Mouse (Mus musculus) C2C12 (cell line): ENCODE data around the gene Nme7. TPM values are rescaled to one million over a fixed set of nuclear protein-coding genes. Genes with fewer than 3 reads are reported as not detected.

Experiments
- H3K27me3 ChIP-seq: one replicate; pipeline ENCODE4 v1.6.1; 2011; ENCODE audit not compliant: control insufficient read depth, insufficient read depth, insufficient read length
- H3K36me3 ChIP-seq: one replicate; pipeline ENCODE4 v1.6.1; 2011; ENCODE audit not compliant: control insufficient read depth, insufficient read depth
- H3K4me3 ChIP-seq: one replicate; pipeline ENCODE4 v1.5.1; 2011; ENCODE audit warnings: mild to moderate bottlenecking, control low read depth; ENCODE audit not compliant: poor library complexity, insufficient read depth, severe bottlenecking
- H3K79me2 ChIP-seq: one replicate; pipeline ENCODE4 v1.6.1; 2011; ENCODE audit not compliant: control insufficient read depth, insufficient read depth
- H3K79me3 ChIP-seq: one replicate; pipeline ENCODE4 v1.6.1; 2011; ENCODE audit warnings: low read depth, control low read depth
- H3ac ChIP-seq: one replicate; pipeline ENCODE3; 2011; ENCODE audit warnings: low read depth; ENCODE audit not compliant: control insufficient read depth, insufficient read length
- CEBPB ChIP-seq: IDR thresholded peaks from one replicate; pipeline ENCODE4 v1.6.1; 2011; ENCODE audit warnings: low read depth, mild to moderate bottlenecking, control low read depth, moderate library complexity
- CTCF ChIP-seq: IDR thresholded peaks from one replicate; pipeline ENCODE4 v1.5.1; 2011; ENCODE audit not compliant: control insufficient read depth, insufficient read depth, insufficient read length
- FOSL1 ChIP-seq: IDR thresholded peaks from one replicate; pipeline ENCODE4 v1.8.0; 2011; ENCODE audit warnings: mild to moderate bottlenecking, low read length; ENCODE audit not compliant: poor library complexity, insufficient read depth, severe bottlenecking
- MAX ChIP-seq: IDR thresholded peaks from one replicate; pipeline ENCODE4 v1.6.1; 2011; ENCODE audit warnings: mild to moderate bottlenecking, control low read depth
- MYOD1 ChIP-seq: IDR thresholded peaks from one replicate; pipeline ENCODE4 v1.6.1; 2011; ENCODE audit warnings: low read depth; ENCODE audit not compliant: control insufficient read depth, insufficient read length
- MYOG ChIP-seq: IDR thresholded peaks from one replicate; pipeline ENCODE4 v1.6.1; 2011; ENCODE audit not compliant: control insufficient read depth, insufficient read length; ENCODE audit errors: extremely low read depth
- USF1 ChIP-seq: IDR thresholded peaks from one replicate; pipeline ENCODE4 v1.6.1; 2011; ENCODE audit warnings: low read depth, mild to moderate bottlenecking, control low read depth, moderate library complexity
- polyA plus RNA-seq: library from polyadenylated mRNA; unstranded; fragments of >200 nt; fragmentation: generic; extraction: Trizol; gene quantifications from one replicate; pipeline ENCODE4 v1.2.1, GENCODE M21; 2012; ENCODE audit warnings: missing spikeins

Gene Nme7
- polyA plus RNA-seq, 1 experiment, result 19.0 TPM

DNA sequence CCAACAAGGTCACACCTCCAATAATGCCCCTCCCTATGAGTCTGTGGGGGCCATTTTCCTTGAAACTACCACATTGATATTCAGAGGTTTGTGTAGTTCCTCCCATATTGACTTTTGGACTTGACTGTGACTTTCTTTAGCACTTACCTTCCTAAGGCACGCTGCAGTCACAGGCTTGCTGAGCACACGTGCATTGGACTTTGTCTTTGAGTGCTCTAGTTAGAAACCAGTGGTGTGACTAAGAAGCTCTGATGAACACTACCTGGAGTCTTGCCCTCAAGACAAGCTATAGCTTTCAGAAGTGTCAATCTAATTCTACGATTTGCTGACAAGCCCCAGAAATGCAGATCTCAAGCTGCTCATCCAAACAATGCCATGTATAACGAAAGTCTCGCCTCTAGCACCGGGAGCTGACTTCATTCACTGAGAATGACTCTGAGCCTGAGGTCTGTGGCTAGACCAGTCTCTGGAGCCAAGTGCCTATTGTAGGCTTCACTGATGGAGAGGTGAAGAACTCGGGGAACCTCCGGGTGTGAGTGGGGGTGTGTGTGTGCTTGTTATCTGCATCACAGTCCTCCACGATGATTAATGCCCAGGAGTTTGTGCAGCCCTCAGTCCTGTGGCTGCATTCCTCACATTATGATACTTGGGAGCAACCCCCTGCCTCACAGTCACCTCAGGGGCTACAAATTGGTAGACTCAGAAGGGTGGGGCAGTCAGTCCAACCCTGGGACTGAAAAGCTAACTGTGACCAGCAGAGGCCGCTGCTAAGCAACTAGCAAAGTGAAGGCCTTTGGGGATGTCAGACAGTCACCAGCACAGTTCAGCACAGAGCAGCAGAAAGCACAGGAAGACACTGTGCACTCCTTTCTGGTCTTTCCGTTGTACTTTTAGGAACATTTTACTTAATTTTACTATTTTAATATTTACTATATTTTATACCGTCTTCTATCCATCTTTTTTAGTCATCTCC lies 62.5 kb downstream of the Nme7 start:
- H3K79me3 ChIP-seq, result no peaks in the 10 kb centered on the region
- TF ChIP-seq CTCF (peak; percentile 60), MYOG (no peak), MYOD1 (no peak)
- no peaks in the 10 kb centered on the region for H3K79me2 ChIP-seq
- no peak overlapping the region for H3ac ChIP-seq
- no peak overlapping the region for H3K4me3 ChIP-seq
- no peaks in the 10 kb centered on the region for H3K36me3 ChIP-seq
- H3K27me3 ChIP-seq, result no peaks in the 10 kb centered on the region

DNA sequence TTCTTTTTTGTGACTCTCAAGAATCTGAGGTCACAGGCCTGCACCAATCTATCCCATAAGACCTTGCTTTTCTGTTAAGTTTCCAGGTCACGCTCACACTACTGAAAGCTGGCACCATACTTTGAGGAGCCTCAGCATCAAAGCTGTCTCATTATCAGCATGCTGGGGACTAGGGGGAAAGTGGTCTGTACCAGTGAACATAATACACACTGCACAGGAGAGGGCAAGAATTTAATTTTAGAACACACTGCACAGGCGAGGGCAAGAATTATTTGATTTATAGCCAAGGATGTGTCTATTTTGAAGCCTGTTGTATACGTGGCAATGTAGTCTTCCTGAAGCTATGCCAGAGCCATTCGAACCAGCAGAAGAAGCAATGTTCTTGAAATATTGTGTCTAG lies 64.2 kb downstream of the Nme7 start:
- Histone ChIP-seq H3ac (no peak overlapping the region), H3K79me2 (no peaks in the 10 kb centered on the region), H3K79me3 (no peaks in the 10 kb centered on the region), H3K27me3 (no peaks in the 10 kb centered on the region), H3K36me3 (no peaks in the 10 kb centered on the region), H3K4me3 (no peak overlapping the region)
- no peak for TF ChIP-seq USF1
- no peak for TF ChIP-seq MYOG
- no peak for TF ChIP-seq CTCF
- TF ChIP-seq FOSL1, result no peak
- TF ChIP-seq MYOD1, result no peak
- no peak for TF ChIP-seq MAX
- no peak for TF ChIP-seq CEBPB

DNA sequence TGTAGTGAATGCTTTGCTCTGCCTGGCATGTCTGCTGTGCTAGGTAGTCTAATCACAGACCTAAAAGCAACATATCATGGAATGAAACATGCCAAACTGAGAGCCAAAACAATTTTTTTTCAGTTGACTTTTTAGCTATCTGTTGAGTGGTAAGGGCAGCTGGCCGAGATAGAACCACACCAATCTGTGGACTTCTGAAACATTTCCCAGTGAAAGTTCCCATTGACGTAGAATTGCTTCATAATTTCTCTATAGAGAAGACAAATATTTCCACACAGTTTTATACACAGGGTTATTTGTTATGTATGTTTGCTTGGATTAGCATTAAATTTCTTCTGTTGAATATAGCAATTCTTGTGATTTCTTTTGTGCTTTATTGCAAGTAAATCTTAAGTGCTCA lies 65.9 kb downstream of the Nme7 start:
- Histone ChIP-seq H3K27me3 (no peaks in the 10 kb centered on the region), H3K79me2 (no peaks in the 10 kb centered on the region), H3K4me3 (no peak overlapping the region), H3K79me3 (no peaks in the 10 kb centered on the region), H3K36me3 (no peaks in the 10 kb centered on the region), H3ac (no peak overlapping the region)
- TF ChIP-seq MAX (no peak), MYOD1 (no peak), USF1 (no peak), FOSL1 (no peak), CTCF (no peak), MYOG (no peak), CEBPB (no peak)

DNA sequence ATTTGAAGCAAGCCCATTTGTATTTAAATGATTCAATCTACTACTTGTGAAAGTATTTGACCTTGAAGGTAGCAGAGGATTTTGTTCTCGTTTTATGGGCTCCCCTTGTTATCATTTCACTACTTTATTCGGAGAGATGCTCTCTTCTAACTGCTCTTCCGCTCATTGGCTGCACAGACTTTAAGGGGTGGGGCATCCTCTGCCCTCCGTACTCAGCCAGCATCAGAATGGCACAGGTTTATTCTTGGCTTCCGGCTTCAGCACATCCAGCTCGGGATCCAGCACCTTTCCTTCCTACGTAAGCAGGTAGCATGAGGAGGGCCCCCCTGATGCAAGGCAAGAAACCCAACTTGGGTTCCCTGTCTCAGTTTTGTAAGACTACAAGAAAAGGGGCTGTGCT lies 69.1 kb downstream of the Nme7 start:
- H3K79me3 ChIP-seq, result no peaks in the 10 kb centered on the region
- no peaks in the 10 kb centered on the region for H3K36me3 ChIP-seq
- no peaks in the 10 kb centered on the region for H3K79me2 ChIP-seq
- TF ChIP-seq MYOG (no peak), USF1 (no peak), MAX (no peak)
- no peaks in the 10 kb centered on the region for H3K27me3 ChIP-seq
- H3K4me3 ChIP-seq, result no peak overlapping the region
- no peak overlapping the region for H3ac ChIP-seq

DNA sequence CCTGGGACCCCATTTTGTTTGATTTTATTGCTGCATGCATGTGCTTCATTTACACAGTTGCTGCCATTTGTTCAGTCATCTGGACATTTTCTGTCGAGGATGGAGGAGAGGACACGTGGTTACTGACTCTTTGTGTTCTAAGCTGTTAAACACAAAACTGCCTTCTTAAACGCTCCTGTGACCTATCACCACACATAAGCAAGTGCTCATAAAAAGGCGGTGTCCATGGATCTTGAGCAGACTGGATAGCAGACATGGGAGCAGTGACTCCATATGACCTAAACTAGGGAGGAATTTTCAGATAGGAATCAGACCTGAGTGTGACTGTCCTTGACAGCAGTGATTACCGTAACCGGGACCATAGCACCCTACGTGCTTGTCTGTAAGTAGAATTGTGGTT lies 70.1 kb downstream of the Nme7 start:
- Histone ChIP-seq H3K36me3 (no peaks in the 10 kb centered on the region), H3K4me3 (no peak overlapping the region), H3K79me3 (no peaks in the 10 kb centered on the region), H3ac (no peak overlapping the region), H3K79me2 (no peaks in the 10 kb centered on the region), H3K27me3 (no peaks in the 10 kb centered on the region)
- no peak for TF ChIP-seq MYOG
- no peak for TF ChIP-seq MAX
- TF ChIP-seq FOSL1, result no peak
- no peak for TF ChIP-seq CTCF
- TF ChIP-seq MYOD1, result no peak
- TF ChIP-seq CEBPB, result no peak
- TF ChIP-seq USF1, result no peak

DNA sequence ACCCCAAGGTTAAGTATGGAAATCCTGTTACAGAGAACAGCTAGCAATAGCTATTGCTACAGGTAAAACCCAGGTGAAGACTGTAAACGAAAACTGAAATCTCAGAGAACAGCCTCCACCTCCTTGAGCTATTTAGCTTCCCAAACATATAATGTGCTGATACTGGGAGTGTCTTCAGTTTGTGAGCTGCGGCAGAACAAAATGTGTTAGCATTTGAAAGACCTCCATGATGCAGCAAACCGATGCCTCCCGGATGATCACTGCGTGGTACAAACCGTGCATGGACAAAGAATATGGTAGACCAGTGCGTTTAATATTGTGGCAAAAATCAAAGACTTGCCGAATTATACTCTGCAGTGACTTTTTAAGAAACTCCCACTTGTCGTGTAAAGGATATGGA lies 71.7 kb downstream of the Nme7 start:
- no peaks in the 10 kb centered on the region for H3K79me2 ChIP-seq
- H3K27me3 ChIP-seq, result no peaks in the 10 kb centered on the region
- no peak overlapping the region for H3ac ChIP-seq
- TF ChIP-seq MAX (no peak), CTCF (no peak), FOSL1 (no peak), CEBPB (no peak), MYOG (no peak), USF1 (no peak), MYOD1 (no peak)
- H3K79me3 ChIP-seq, result no peaks in the 10 kb centered on the region
- no peak overlapping the region for H3K4me3 ChIP-seq
- H3K36me3 ChIP-seq, result no peaks in the 10 kb centered on the region
